Mouse (Mus musculus) heart, postnatal 0 days (tissue): ENCODE results near the gene Rnf40.

Source experiments
- CTCF ChIP-seq: IDR thresholded peaks from 2 replicates; pipeline ENCODE4 v1.5.1; 2016; ENCODE audit warnings: antibody characterized with exemption, control low read depth, low read depth
- EP300 ChIP-seq: IDR thresholded peaks from 2 replicates; pipeline ENCODE4 v1.6.1; 2016; ENCODE audit warnings: antibody characterized with exemption, low read depth

- no peak for TF ChIP-seq CTCF
- no peak for TF ChIP-seq EP300
Observed at GRCm38 (mm10) chr7:127600612-127601011, 12.0 kb downstream of the Rnf40 start.
